Mouse (Mus musculus) testis, adult 2 months (tissue): ENCODE measurements around the gene Mmp17. TPM values are rescaled to one million over a fixed set of nuclear protein-coding genes. Genes with fewer than 3 reads are reported as not detected.
A peak's percentile ranks its signal among the peaks of the same experiment; 100 is the strongest.

Source experiments
- H3K27ac ChIP-seq: fragments of 200-500 bp; 2 replicates; pipeline ENCODE4 v1.5.1; 2012; ENCODE audit warnings: low read depth, low read length; ENCODE audit not compliant: control insufficient read depth, insufficient read depth
- H3K27me3 ChIP-seq: fragments of 200-500 bp; 2 replicates; pipeline ENCODE4 v1.6.1; 2012; ENCODE audit warnings: mild to moderate bottlenecking, low read length, moderate library complexity; ENCODE audit not compliant: control insufficient read depth, insufficient read depth
- H3K36me3 ChIP-seq: fragments of 200-500 bp; 2 replicates; pipeline ENCODE4 v1.6.1; 2012; ENCODE audit warnings: mild to moderate bottlenecking, low read length; ENCODE audit not compliant: control insufficient read depth, insufficient read depth
- H3K4me1 ChIP-seq: fragments of 200-500 bp; 2 replicates; pipeline ENCODE4 v1.6.1; 2012; ENCODE audit warnings: low read length; ENCODE audit not compliant: control insufficient read depth, insufficient read depth
- H3K4me3 ChIP-seq: fragments of 200-500 bp; 2 replicates; pipeline ENCODE4 v1.5.1; 2012; ENCODE audit warnings: low read depth, mild to moderate bottlenecking, low read length, moderate library complexity, mixed read lengths; ENCODE audit not compliant: control insufficient read depth
- CTCF ChIP-seq: fragments of 200-500 bp; IDR thresholded peaks from 2 replicates; pipeline ENCODE4 v1.5.1; 2012; ENCODE audit warnings: low read depth, mild to moderate bottlenecking, inconsistent platforms, low read length, moderate library complexity; ENCODE audit not compliant: control insufficient read depth, insufficient read depth, insufficient replicate concordance
- POLR2A ChIP-seq: fragments of 200-500 bp; IDR thresholded peaks from 2 replicates; pipeline ENCODE4 v1.6.1; 2012; ENCODE audit warnings: low read depth, mild to moderate bottlenecking, inconsistent platforms, low read length, moderate library complexity; ENCODE audit not compliant: control insufficient read depth
- polyA plus RNA-seq: library from polyadenylated mRNA; depleted of rRNA; stranded (reverse); fragments of >200 nt; gene quantifications from 2 replicates; pipeline ENCODE4 v1.2.3, GENCODE M21; 2012

Gene Mmp17
- polyA plus RNA-seq, 1 experiment, result 0.93 TPM

DNA sequence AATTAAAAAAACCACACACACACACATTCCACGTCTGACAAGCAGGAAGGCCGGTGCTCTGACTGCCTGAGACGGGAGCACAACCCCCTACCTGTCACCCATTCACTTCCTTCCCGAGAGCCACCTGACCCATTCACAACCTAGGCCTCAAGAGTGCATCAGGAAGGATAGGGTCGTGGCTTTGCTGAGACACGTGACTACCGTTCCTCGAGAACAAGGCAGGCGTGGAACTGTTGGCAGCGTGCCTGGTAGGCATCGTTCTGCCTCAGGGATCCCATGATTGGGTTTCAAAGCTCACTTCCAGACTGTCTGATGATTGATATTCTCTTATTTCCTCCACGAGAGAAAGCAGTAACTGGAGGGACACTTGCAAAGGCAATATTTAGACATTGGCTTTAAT is 5.8 kb upstream of the Mmp17 start:
- Histone ChIP-seq H3K4me1 (no peaks in the 10 kb centered on the region), H3K27me3 (no peaks in the 10 kb centered on the region), H3K36me3 (no peaks in the 10 kb centered on the region), H3K27ac (no peak overlapping the region), H3K4me3 (no peak overlapping the region)
- no peak for TF ChIP-seq CTCF
- no peak for TF ChIP-seq POLR2A

GRCm38 (mm10) chr5:129580046-129580445 is 3.9 kb upstream of the Mmp17 start:
- no peak overlapping the region for H3K27ac ChIP-seq
- no peak overlapping the region for H3K4me3 ChIP-seq
- H3K36me3 ChIP-seq, result no peaks in the 10 kb centered on the region
- H3K4me1 ChIP-seq, result peaks cover 5% of the 10 kb centered on the region
- no peaks in the 10 kb centered on the region for H3K27me3 ChIP-seq
- TF ChIP-seq POLR2A (no peak), CTCF (no peak)

- no peaks in the 10 kb centered on the region for H3K27me3 ChIP-seq
- no peaks in the 10 kb centered on the region for H3K36me3 ChIP-seq
- peaks cover 9% of the 10 kb centered on the region for H3K4me1 ChIP-seq
- no peak overlapping the region for H3K27ac ChIP-seq
- H3K4me3 ChIP-seq, result no peak overlapping the region
- TF ChIP-seq CTCF, result no peak
These were observed 3.4 kb upstream of the Mmp17 start for GRCm38 (mm10) chr5:129580572-129580971.

GRCm38 (mm10) chr5:129581015-129581414 is 3.0 kb upstream of the Mmp17 start:
- Histone ChIP-seq H3K4me1 (peaks cover 13% of the 10 kb centered on the region), H3K4me3 (no peak overlapping the region), H3K27me3 (no peaks in the 10 kb centered on the region), H3K36me3 (no peaks in the 10 kb centered on the region), H3K27ac (no peak overlapping the region)
- no peak for TF ChIP-seq CTCF
- TF ChIP-seq POLR2A, result no peak

DNA sequence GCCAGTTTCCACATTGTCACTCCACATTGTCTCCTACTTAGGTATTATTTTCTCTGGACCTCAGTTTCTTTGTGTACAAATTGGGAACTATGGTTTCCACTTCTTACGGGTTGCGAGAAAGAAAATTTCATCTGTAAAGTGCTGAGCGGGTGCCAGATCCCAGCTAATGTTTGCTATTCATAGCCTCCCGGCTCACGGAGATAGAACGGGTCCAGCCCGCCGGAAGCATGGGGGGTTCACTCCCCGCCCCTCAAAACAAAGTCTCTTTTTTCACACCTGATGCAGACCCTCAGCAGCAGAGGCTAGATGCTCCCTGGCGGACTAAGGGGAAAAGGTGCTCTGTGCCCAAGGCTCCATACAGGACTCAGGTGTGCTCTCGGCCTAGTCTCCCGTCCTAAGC is 638 bp upstream of the Mmp17 start:
- H3K27me3 ChIP-seq, result no peaks in the 10 kb centered on the region
- TF ChIP-seq POLR2A (no peak), CTCF (no peak)
- no peak overlapping the region for H3K27ac ChIP-seq
- H3K4me1 ChIP-seq, result peaks cover 13% of the 10 kb centered on the region
- H3K4me3 ChIP-seq, result peak overlapping the region; percentile 70
- H3K36me3 ChIP-seq, result no peaks in the 10 kb centered on the region

DNA sequence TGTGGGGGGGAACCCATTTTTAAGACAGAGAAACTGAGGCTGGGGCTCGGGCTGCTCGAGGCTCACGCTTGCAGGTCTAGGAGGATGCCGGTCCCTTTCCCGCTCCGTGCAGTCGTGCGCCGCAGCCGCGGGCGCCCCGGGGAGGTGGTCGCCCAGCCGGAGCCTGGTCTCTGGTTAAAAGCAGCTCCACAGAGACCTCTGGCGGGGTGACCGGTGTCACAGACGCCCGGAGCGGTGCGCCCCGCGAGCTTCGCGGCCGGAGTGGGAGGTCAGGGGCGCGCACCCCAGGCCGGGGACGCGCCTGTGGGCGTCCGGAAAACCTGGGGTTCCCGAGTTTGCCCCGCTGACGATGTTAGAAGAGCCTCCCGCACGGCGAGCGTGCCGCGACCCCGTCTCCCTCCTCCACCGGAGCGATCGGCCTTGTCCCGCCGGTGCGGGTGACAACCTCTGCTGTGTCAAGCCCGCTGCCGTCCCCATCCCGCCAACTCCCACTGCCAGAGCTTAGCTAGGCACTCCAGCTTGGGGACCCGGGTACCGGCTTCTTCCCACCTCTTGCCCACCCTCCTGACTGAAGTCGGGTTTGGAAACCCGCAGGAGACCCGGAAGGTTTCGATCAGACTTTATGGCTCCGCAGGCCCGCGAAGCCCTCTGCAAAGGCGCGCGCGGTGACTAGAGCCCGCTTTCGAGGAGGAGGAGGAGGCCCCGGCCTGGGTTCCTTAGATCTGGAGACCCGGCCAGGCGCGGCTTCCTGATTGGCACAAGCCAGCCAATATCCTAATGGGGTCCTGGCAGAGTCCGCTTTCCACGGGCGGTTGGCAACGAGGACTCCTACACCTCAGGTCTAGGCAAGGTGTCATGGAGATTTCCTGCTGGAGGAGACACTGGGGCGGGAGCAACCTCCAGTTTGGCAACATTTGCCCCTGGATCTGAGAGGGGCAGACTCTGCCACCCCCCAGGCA is 893 bp downstream of the Mmp17 start:
- H3K27me3 ChIP-seq, result no peaks in the 10 kb centered on the region
- TF ChIP-seq POLR2A (no peak), CTCF (no peak)
- peak overlapping the region; percentile 70 for H3K4me3 ChIP-seq
- peaks cover 13% of the 10 kb centered on the region for H3K4me1 ChIP-seq
- no peaks in the 10 kb centered on the region for H3K36me3 ChIP-seq
- no peak overlapping the region for H3K27ac ChIP-seq

- no peaks in the 10 kb centered on the region for H3K36me3 ChIP-seq
- peak overlapping the region; percentile 49 for H3K4me3 ChIP-seq
- H3K27ac ChIP-seq, result no peak overlapping the region
- H3K27me3 ChIP-seq, result no peaks in the 10 kb centered on the region
- H3K4me1 ChIP-seq, result peaks cover 15% of the 10 kb centered on the region
- no peak for TF ChIP-seq POLR2A
- TF ChIP-seq CTCF, result peak; percentile 88
These were observed 2.0 kb downstream of the Mmp17 start for GRCm38 (mm10) chr5:129586016-129586415.
